Mouse (Mus musculus) MEL (cell line): ENCODE measurements at regions not wholly inside any gene's neighbourhood (a gene's known extent, or its start where the extent isn't known, plus 50 kb on each side); places are given as distances from the start of the nearest gene placed in this dataset.

Experiments
- CTCF ChIP-seq, 3 experiments: IDR thresholded peaks in 2 of 3; conservative IDR thresholded peaks in 1 of 3; 2 replicates each; pipeline ENCODE4 v1.5.1; 2011 to 2012; ENCODE audit warnings: low read length in 3 of 3, low read depth in 2 of 3, mild to moderate bottlenecking in 2 of 3, improper control_type of control experiment in 1 of 3, inconsistent platforms in 1 of 3, mixed read lengths in 1 of 3, moderate library complexity in 1 of 3; ENCODE audit not compliant: control insufficient read depth in 1 of 3, insufficient read depth in 1 of 3, poor library complexity in 1 of 3, severe bottlenecking in 1 of 3
- EP300 ChIP-seq, 2 experiments: IDR thresholded peaks; 2 replicates each; pipeline ENCODE4 v1.6.1; 2011; ENCODE audit warnings: improper control_type of control experiment in 2 of 2, low read length in 2 of 2, low read depth in 1 of 2, mild to moderate bottlenecking in 1 of 2
- POLR2A ChIP-seq, 2 experiments: IDR thresholded peaks; 2 replicates each; pipeline ENCODE4 v1.6.1; 2011 to 2012; ENCODE audit warnings: low read length in 2 of 2, mild to moderate bottlenecking in 2 of 2, control low read depth in 1 of 2, improper control_type of control experiment in 1 of 2, low read depth in 1 of 2, moderate library complexity in 1 of 2; ENCODE audit not compliant: control insufficient read depth in 1 of 2, insufficient read depth in 1 of 2, poor library complexity in 1 of 2

GRCm38 (mm10) chr1:119161751-119162150 lies 108.3 kb upstream of the Gli2 start:
- no peak for TF ChIP-seq POLR2A (IDR thresholded peaks at IDR 0.05; ENCODE audit: control insufficient read depth in 1 of 2, insufficient read depth in 1 of 2, low read depth in 1 of 2, low read length in 2 of 2, poor library complexity in 1 of 2)
- no peak for TF ChIP-seq CTCF (IDR thresholded peaks at IDR 0.05 in 2 of 3, conservative IDR thresholded peaks at IDR 0.05 in 1 of 3; ENCODE audit: control insufficient read depth in 1 of 3, insufficient read depth in 1 of 3, low read depth in 2 of 3, low read length in 3 of 3, poor library complexity in 1 of 3, severe bottlenecking in 1 of 3)
- no peak for TF ChIP-seq EP300 (IDR thresholded peaks at IDR 0.05; ENCODE audit: low read depth in 1 of 2, low read length in 2 of 2)
